ENCODE assay signal across 22 mouse cellular contexts in genomic region chr9:47581576-47582365, GRCm38 (mm10). TPM values are rescaled to one million over a fixed set of nuclear protein-coding genes. Genes with fewer than 3 reads are reported as not detected.
DNase-seq lines count a peak whose midpoint lies in the region; ATAC-seq and TF ChIP-seq lines count a peak whose summit lies in the region.
"Had no signal": no experiment of that assay in that cellular context is flagged by ENCODE, and none has a peak within 500 bp of the region (broad histone marks: within the 10 kb centered on the region; RNA-seq: fewer than 3 reads in every experiment).

No protein-coding gene starts in this region.

- no peak overlapping the region for H3K4me3 ChIP-seq in hindbrain, postnatal 0 days (ENCODE audit: low read length)
- no peak overlapping the region for H3K4me3 ChIP-seq in hindbrain, embryonic 13.5 days
- peak overlapping the region in 1 of 2 experiments; percentile 17; a peak in 1 of 4 replicates for H3K4me3 ChIP-seq in ES-E14 (ENCODE audit: insufficient read depth in 1 of 2, low read depth in 1 of 2, low read length in 2 of 2, poor library complexity in 1 of 2, severe bottlenecking in 1 of 2)
- H3K4me3 ChIP-seq: embryonic facial prominence, embryonic 15.5 days; heart, adult 2 months; hindbrain, embryonic 10.5 days; liver, embryonic 12.5 days; midbrain, embryonic 10.5 days; stomach, embryonic 15.5 days had no signal

- H3K27ac ChIP-seq in hindbrain, postnatal 0 days: no peak overlapping the region
- no peak overlapping the region for H3K27ac ChIP-seq in hindbrain, embryonic 13.5 days
- H3K27ac ChIP-seq in ES-E14 (ENCODE audit: insufficient read depth, low read depth, low read length, poor library complexity, severe bottlenecking): peak overlapping the region; percentile 91
- H3K27ac ChIP-seq: embryonic facial prominence, embryonic 15.5 days; heart, adult 2 months; hindbrain, embryonic 10.5 days; liver, embryonic 12.5 days; macrophage; midbrain, embryonic 10.5 days; stomach, embryonic 15.5 days had no signal

- H3K4me1 ChIP-seq in hindbrain, postnatal 0 days (ENCODE audit: insufficient read depth, low read length): 0 out of 2 replicates have a peak, but pooled peaks cover 4% of the 10 kb centered on the region
- peaks cover 37% of the 10 kb centered on the region for H3K4me1 ChIP-seq in hindbrain, embryonic 13.5 days (replicated peaks)
- peaks cover 11 to 33% of the 10 kb centered on the region in 2 experiments for H3K4me1 ChIP-seq in ES-E14 (ENCODE audit: control insufficient read depth in 2 of 2, insufficient read depth in 2 of 2, low read length in 2 of 2, poor library complexity in 1 of 2)
- H3K4me1 ChIP-seq: liver, embryonic 12.5 days had no signal

- no peak for TF ChIP-seq CTCF in hindbrain, postnatal 0 days (IDR thresholded peaks at IDR 0.05; ENCODE audit: low read depth)

- no peak overlapping the region for H3K4me2 ChIP-seq in hindbrain, postnatal 0 days (ENCODE audit: low read depth, low read length)
- H3K4me2 ChIP-seq in hindbrain, embryonic 13.5 days: no peak overlapping the region
- H3K4me2 ChIP-seq: embryonic facial prominence, embryonic 15.5 days; liver, embryonic 12.5 days; stomach, embryonic 15.5 days had no signal

- in situ Hi-C loops in ES-E14 (cut with MboI; ENCODE audit: low sequenced_read_pairs in 2 of 2, unreplicated experiment in 2 of 2): no loop called here

- no peaks in the 10 kb centered on the region for H3K27me3 ChIP-seq in hindbrain, postnatal 0 days (ENCODE audit: insufficient read depth, low read length)
- H3K27me3 ChIP-seq in hindbrain, embryonic 13.5 days: no peaks in the 10 kb centered on the region
- H3K27me3 ChIP-seq: CH12.LX; liver, embryonic 12.5 days had no signal

- no peaks in the 10 kb centered on the region for H3K36me3 ChIP-seq in hindbrain, postnatal 0 days (ENCODE audit: insufficient read depth, low read length)
- H3K36me3 ChIP-seq in hindbrain, embryonic 13.5 days: no peaks in the 10 kb centered on the region
- no peaks in the 10 kb centered on the region for H3K36me3 ChIP-seq in ES-E14 (ENCODE audit: control insufficient read depth, insufficient read depth, low read length, poor library complexity, severe bottlenecking)
- H3K36me3 ChIP-seq: embryonic facial prominence, embryonic 15.5 days; liver, embryonic 12.5 days; midbrain, embryonic 10.5 days; stomach, embryonic 15.5 days had no signal

- H3K9me3 ChIP-seq in hindbrain, postnatal 0 days (ENCODE audit: low read length): no peaks in the 10 kb centered on the region
- H3K9me3 ChIP-seq in hindbrain, embryonic 13.5 days: no peaks in the 10 kb centered on the region
- H3K9me3 ChIP-seq in ES-E14 (ENCODE audit: control insufficient read depth, insufficient read depth, low read depth, low read length): no peaks in the 10 kb centered on the region
- H3K9me3 ChIP-seq: embryonic facial prominence, embryonic 15.5 days; hindbrain, embryonic 10.5 days; liver, embryonic 12.5 days; midbrain, embryonic 10.5 days; stomach, embryonic 15.5 days had no signal

- 71% methylated on average over 6 of the region's 6 CpGs for WGBS in hindbrain, postnatal 0 days
- WGBS in hindbrain, embryonic 13.5 days: 80% methylated on average over 6 of the region's 6 CpGs

- peak; percentile 25 for DNase-seq in hindbrain, postnatal 0 days (ENCODE audit: low spot score)
- DNase-seq in ES-E14 (ENCODE audit: low read depth, low spot score) (no peak), MN1 (ENCODE audit: low spot score) (no peak)
- peak; percentile 66 for DNase-seq in fat pad, adult 2 months (ENCODE audit: extremely low read depth, low read depth, low spot score)
- peak; percentile 70 for DNase-seq in lung, postnatal 25 days (ENCODE audit: low spot score)
- no peak for DNase-seq in frontal cortex, postnatal 36 days (ENCODE audit: low spot score in 2 of 2)
- DNase-seq in embryo, embryonic 9.5 days (ENCODE audit: extremely low spot score): no peak
- DNase-seq: adrenal gland, adult 2 months; cerebellum, adult 9-11 months; gastrocnemius, postnatal 10 days; heart, adult 2 months; kidney, adult 2 months; kidney, postnatal 36 days; retina, postnatal 1 day had no signal

- ATAC-seq in hindbrain, postnatal 0 days: no peak
- ATAC-seq in hindbrain, embryonic 13.5 days (ENCODE audit: low FRiP score): no peak
- ATAC-seq: liver, embryonic 12.5 days had no signal

- H3K9ac ChIP-seq in hindbrain, postnatal 0 days (replicated peaks; ENCODE audit: low read length): no peak overlapping the region
- H3K9ac ChIP-seq in hindbrain, embryonic 13.5 days: no peak overlapping the region
- H3K9ac ChIP-seq in ES-E14 (ENCODE audit: insufficient read depth, low read depth, low read length, poor library complexity, severe bottlenecking): peak overlapping the region; percentile 13; the same call in 1 of the 2 replicates
- H3K9ac ChIP-seq: embryonic facial prominence, embryonic 15.5 days; liver, embryonic 12.5 days; stomach, embryonic 15.5 days had no signal

TF ChIP-seq in ES-E14, 5 proteins besides CTCF, POLR2A, EP300 and RAD21:
- no peak for TF ChIP-seq ZNF384 (IDR thresholded peaks at IDR 0.05; ENCODE audit: low read depth, low read length)
- TF ChIP-seq MAFK (IDR thresholded peaks at IDR 0.05; ENCODE audit: insufficient read depth, low read depth, low read length): no peak
- TF ChIP-seq ZC3H11A (IDR thresholded peaks at IDR 0.05; ENCODE audit: borderline replicate concordance, low read depth, low read length): no peak

RNA-seq across cellular contexts. Expression of gene Cadm1, which starts 51.8 kb away (rescaled TPM):
- 115 and 117 TPM in 2 replicates for total RNA-seq in hindbrain, postnatal 0 days (2014; rRNA removed)
- 187 and 203 TPM in 2 replicates for polyA plus RNA-seq in hindbrain, postnatal 0 days (2015; fragmentation: Nextera tagmentation; extraction: Ambion mirVana)
- 166 and 180 TPM in 2 replicates for polyA plus RNA-seq in hindbrain, embryonic 13.5 days (2015; fragmentation: Nextera tagmentation; extraction: Ambion mirVana)
- 78.7 and 121 TPM in 2 replicates for total RNA-seq in ES-E14 (2012; rRNA removed)
- total RNA-seq: CH12.LX had no signal

Comparison
In these comparisons a context has a peak if more than half of its experiments do, and no peak if none do; other contexts are left out.
1. DNase-seq: peak in hindbrain, postnatal 0 days (single experiment), fat pad, adult 2 months (single experiment) and lung, postnatal 25 days (single experiment); none in ES-E14 (single experiment), frontal cortex, postnatal 36 days (0 of 2), MN1 (single experiment) and embryo, embryonic 9.5 days (single experiment).